ENCODE assay signal across 20 mouse cellular contexts in genomic region chr1:132011785-132012184, GRCm38 (mm10). TPM values are rescaled to one million over a fixed set of nuclear protein-coding genes. Genes with fewer than 3 reads are reported as not detected.
DNase-seq lines count a peak whose midpoint lies in the region; ATAC-seq and TF ChIP-seq lines count a peak whose summit lies in the region.
"Had no signal": no experiment of that assay in that cellular context is flagged by ENCODE, and none has a peak within 500 bp of the region (broad histone marks: within the 10 kb centered on the region; RNA-seq: fewer than 3 reads in every experiment).

No protein-coding gene starts in this region.

- TF ChIP-seq RAD21 in CH12.LX (IDR thresholded peaks at IDR 0.05; ENCODE audit: low read depth, low read length), result no peak

- H3K4me2 ChIP-seq in CH12.LX (ENCODE audit: insufficient read depth, low read depth, poor library complexity, severe bottlenecking), result peak overlapping the region; percentile 95
- no peak overlapping the region for H3K4me2 ChIP-seq in kidney, embryonic 15.5 days
- H3K4me2 ChIP-seq: embryonic facial prominence, embryonic 12.5 days; forebrain, embryonic 15.5 days; hindbrain, embryonic 12.5 days; intestine, embryonic 15.5 days had no signal

- DNase-seq in layer of hippocampus, adult 2 months (ENCODE audit: low spot score in 2 of 2), result no peak
- no peak for DNase-seq in layer of hippocampus, adult 9-11 months
- peak; percentile 18 to 46 for DNase-seq in spleen, postnatal 36 days (ENCODE audit: low spot score in 2 of 2)
- DNase-seq in spleen, adult 12 weeks (ENCODE audit: low spot score), result no peak
- DNase-seq in CH12.LX (ENCODE audit: extremely low read depth), result peak; percentile 77
- DNase-seq in testis, postnatal 14 days (ENCODE audit: low spot score), result no peak
- DNase-seq: adrenal gland, postnatal 10 days; cerebellum, adult 11 months; cerebellum, adult 9-10 months; cerebellum, postnatal 25 days; gastrocnemius, postnatal 25 days; heart, postnatal 10 days; heart, postnatal 4 days had no signal

- peaks cover 8 to 34% of the 10 kb centered on the region in 2 experiments for H3K4me1 ChIP-seq in CH12.LX (ENCODE audit: control insufficient read depth in 1 of 2, insufficient read depth in 2 of 2)
- peaks cover 32% of the 10 kb centered on the region for H3K4me1 ChIP-seq in kidney, embryonic 15.5 days

- ATAC-seq in kidney, embryonic 15.5 days (replicated peaks; ENCODE audit: low FRiP score), result no peak
- ATAC-seq: forebrain, embryonic 15.5 days; hindbrain, embryonic 16.5 days; intestine, embryonic 15.5 days had no signal

- in situ Hi-C loops in CH12.LX (cut with MboI; ENCODE audit: low pct_ligation_motif_present, low pct_unique_long_range_greater_than_20kb, low sequenced_read_pairs), result no loop called here

- H3K79me2 ChIP-seq in CH12.LX (replicated peaks; ENCODE audit: control insufficient read depth, extremely low read depth, insufficient read depth, poor library complexity, severe bottlenecking), result peaks cover 73% of the 10 kb centered on the region

- TF ChIP-seq EP300 in CH12.LX (IDR thresholded peaks at IDR 0.05; ENCODE audit: low read length), result peak; percentile 97

- peak overlapping the region; percentile 77 for H3K9ac ChIP-seq in CH12.LX (ENCODE audit: insufficient read depth, low read depth)
- no peak overlapping the region for H3K9ac ChIP-seq in kidney, embryonic 15.5 days
- H3K9ac ChIP-seq: embryonic facial prominence, embryonic 12.5 days; forebrain, embryonic 15.5 days; hindbrain, embryonic 12.5 days; intestine, embryonic 15.5 days had no signal

- no peaks in the 10 kb centered on the region for H3K27me3 ChIP-seq in CH12.LX (replicated peaks)
- no peaks in the 10 kb centered on the region for H3K27me3 ChIP-seq in kidney, embryonic 15.5 days
- H3K27me3 ChIP-seq: embryonic facial prominence, embryonic 12.5 days; forebrain, embryonic 15.5 days; hindbrain, embryonic 12.5 days; intestine, embryonic 15.5 days had no signal

- no peak for TF ChIP-seq POLR2A in CH12.LX (IDR thresholded peaks at IDR 0.05; ENCODE audit: low read depth, low read length)

- H3K4me3 ChIP-seq in layer of hippocampus, adult 2 months, result no peak overlapping the region
- peak overlapping the region; percentile 16 to 77 (median 30) for H3K4me3 ChIP-seq in CH12.LX (replicated peaks in 1 of 3; ENCODE audit: low read depth in 2 of 3, low read length in 2 of 3, poor library complexity in 1 of 3)
- no peak overlapping the region for H3K4me3 ChIP-seq in kidney, embryonic 15.5 days (replicated peaks)
- H3K4me3 ChIP-seq: embryonic facial prominence, embryonic 12.5 days; forebrain, embryonic 15.5 days; heart, embryonic 10.5 days; hindbrain, embryonic 12.5 days; intestine, embryonic 15.5 days had no signal

- TF ChIP-seq CTCF in layer of hippocampus, adult 2 months (conservative IDR thresholded peaks at IDR 0.05), result no peak
- TF ChIP-seq CTCF in CH12.LX (conservative IDR thresholded peaks at IDR 0.05 in 1 of 2, IDR thresholded peaks at IDR 0.05 in 1 of 2; ENCODE audit: low read depth in 2 of 2, low read length in 2 of 2), result no peak

- H3K36me3 ChIP-seq in CH12.LX (replicated peaks in 1 of 2; ENCODE audit: control insufficient read depth in 1 of 2, insufficient read depth in 1 of 2, low read length in 1 of 2), result peaks cover 19 to 31% of the 10 kb centered on the region in 2 experiments
- peaks cover 23% of the 10 kb centered on the region for H3K36me3 ChIP-seq in kidney, embryonic 15.5 days
- H3K36me3 ChIP-seq: intestine, embryonic 15.5 days had no signal

- H3K27ac ChIP-seq in layer of hippocampus, adult 2 months, result peak overlapping the region; percentile 77; the same call in 1 of the 2 replicates
- H3K27ac ChIP-seq in CH12.LX (ENCODE audit: insufficient read depth, low read depth), result peak overlapping the region; percentile 100
- no peak overlapping the region for H3K27ac ChIP-seq in kidney, embryonic 15.5 days
- H3K27ac ChIP-seq: embryonic facial prominence, embryonic 12.5 days; forebrain, embryonic 15.5 days; heart, embryonic 10.5 days; hindbrain, embryonic 12.5 days; intestine, embryonic 15.5 days had no signal

- dilution Hi-C loops in CH12.LX (cut with MboI; ENCODE audit: extremely low pct_ligation_motif_present, extremely low pct_unique_long_range_greater_than_20kb, low sequenced_read_pairs), result no loop called here

- 79% methylated on average over 2 of the region's 2 CpGs for WGBS in kidney, embryonic 15.5 days

- H3K9me3 ChIP-seq in CH12.LX (replicated peaks; ENCODE audit: low read length), result peaks cover 4% of the 10 kb centered on the region
- H3K9me3 ChIP-seq in kidney, embryonic 15.5 days (replicated peaks), result no peaks in the 10 kb centered on the region
- H3K9me3 ChIP-seq: embryonic facial prominence, embryonic 12.5 days; forebrain, embryonic 15.5 days; heart, embryonic 10.5 days; hindbrain, embryonic 12.5 days; intestine, embryonic 15.5 days had no signal

TF ChIP-seq in CH12.LX, 34 proteins besides CTCF, POLR2A, EP300 and RAD21 (continues in another document):
- TF ChIP-seq ZNF384 (IDR thresholded peaks at IDR 0.05; ENCODE audit: low read depth, low read length) (peak; percentile 81), RCOR1 (conservative IDR thresholded peaks at IDR 0.05; ENCODE audit: low read depth, low read length) (peak; percentile 95), USF2 (conservative IDR thresholded peaks at IDR 0.05; ENCODE audit: low read depth, low read length) (no peak), CHD1 (IDR thresholded peaks at IDR 0.05; ENCODE audit: low read depth, low read length) (no peak), MYC (IDR thresholded peaks at IDR 0.05; ENCODE audit: low read depth, low read length) (peak; percentile 91), NRF1 (IDR thresholded peaks at IDR 0.05; ENCODE audit: low read depth, low read length) (no peak), SIN3A (IDR thresholded peaks at IDR 0.05; ENCODE audit: low read length) (peak; percentile 94), JUND (conservative IDR thresholded peaks at IDR 0.05; ENCODE audit: low read depth, low read length) (peak; percentile 88), HCFC1 (IDR thresholded peaks at IDR 0.05; ENCODE audit: low read depth, low read length) (peak; percentile 35; the same call in 1 of the 2 replicates), NELFE (IDR thresholded peaks at IDR 0.05; ENCODE audit: low read depth, low read length) (no peak), ELF1 (IDR thresholded peaks at IDR 0.05; ENCODE audit: low read depth, low read length) (0 out of 2 replicates have a peak, but pooled peaks have one; percentile 41), POLR2AphosphoS2 (IDR thresholded peaks at IDR 0.05; ENCODE audit: low read depth, low read length) (peak; percentile 51; the same call in 1 of the 2 replicates), GABPA (IDR thresholded peaks at IDR 0.05; ENCODE audit: insufficient replicate concordance, low read depth, low read length) (no peak), TCF12 (IDR thresholded peaks at IDR 0.05; ENCODE audit: low read depth, low read length) (peak; percentile 86), ZC3H11A (IDR thresholded peaks at IDR 0.05; ENCODE audit: low read depth, low read length) (no peak), MXI1 (IDR thresholded peaks at IDR 0.05; ENCODE audit: low read depth, low read length) (peak; percentile 68), ETS1 (conservative IDR thresholded peaks at IDR 0.05; ENCODE audit: low read depth, low read length) (peak; percentile 98), TBP (conservative IDR thresholded peaks at IDR 0.05; ENCODE audit: low read depth, low read length) (peak; percentile 82), KAT2A (IDR thresholded peaks at IDR 0.05; ENCODE audit: insufficient replicate concordance, low read length) (no peak), MAFK (IDR thresholded peaks at IDR 0.05; ENCODE audit: insufficient replicate concordance, low read length) (peak; percentile 88), CHD2 (IDR thresholded peaks at IDR 0.05; ENCODE audit: low read length) (peak; percentile 69), MAX (IDR thresholded peaks at IDR 0.05; ENCODE audit: low read length) (peak; percentile 81; the same call in 1 of the 2 replicates), BHLHE40 (IDR thresholded peaks at IDR 0.05; ENCODE audit: low read depth, low read length) (peak; percentile 99), MAZ (IDR thresholded peaks at IDR 0.05; ENCODE audit: low read depth, low read length) (peak; percentile 45; the same call in 1 of the 2 replicates), ZKSCAN1 (IDR thresholded peaks at IDR 0.05; ENCODE audit: borderline replicate concordance, low read depth, low read length) (no peak), E2F4 (IDR thresholded peaks at IDR 0.05; ENCODE audit: insufficient replicate concordance, low read depth, low read length) (peak; percentile 74; the same call in 1 of the 2 replicates), MEF2A (IDR thresholded peaks at IDR 0.05; ENCODE audit: borderline replicate concordance, low read depth, low read length) (peak; percentile 99), USF1 (IDR thresholded peaks at IDR 0.05; ENCODE audit: low read depth, low read length) (no peak), UBTF (IDR thresholded peaks at IDR 0.05; ENCODE audit: low read depth, low read length) (no peak), PAX5 (IDR thresholded peaks at IDR 0.05; ENCODE audit: low read length) (no peak), ZMIZ1 (IDR thresholded peaks at IDR 0.05; ENCODE audit: low read depth, low read length) (no peak; the same call in 1 of the 2 replicates), JUN (IDR thresholded peaks at IDR 0.05; ENCODE audit: insufficient read depth, low read depth, low read length) (peak; percentile 81), IRF4 (IDR thresholded peaks at IDR 0.05; ENCODE audit: low read depth, low read length) (peak; percentile 99)

RNA-seq across cellular contexts. Expression of gene Elk4, which starts 4.4 kb away (rescaled TPM):
- 10 to 100 TPM; 51.8 to 59.2 TPM for total RNA-seq in layer of hippocampus, adult 2 months (2021)
- total RNA-seq in CH12.LX (2012; rRNA removed) (18.9 and 21.0 TPM in 2 replicates), CH12.LX (2014; rRNA removed) (12.8 and 16.8 TPM in 2 replicates)
- polyA plus RNA-seq in CH12.LX (2012; ENCODE audit: insufficient read length, low read depth), result 16.1 and 17.4 TPM in 2 replicates
- 24.1 and 25.8 TPM in 2 replicates for polyA plus RNA-seq in kidney, embryonic 15.5 days (2015; fragmentation: Nextera tagmentation; extraction: Ambion mirVana)

RNA-seq across cellular contexts. Expression of gene Slc45a3, which starts 49.0 kb away (rescaled TPM):
- total RNA-seq in layer of hippocampus, adult 2 months (2021), result under 1 TPM; 0.41 to 0.64 TPM
- total RNA-seq in CH12.LX (2012; rRNA removed) (0.47 and 0.55 TPM in 2 replicates), CH12.LX (2014; rRNA removed) (0.11 and 0.16 TPM in 2 replicates)
- polyA plus RNA-seq in CH12.LX (2012; ENCODE audit: insufficient read length, low read depth), result 0.15 and 0.20 TPM in 2 replicates
- polyA plus RNA-seq in kidney, embryonic 15.5 days (2015; fragmentation: Nextera tagmentation; extraction: Ambion mirVana), result 7.9 and 9.1 TPM in 2 replicates

RNA-seq across cellular contexts. Expression of gene Mfsd4a, which starts 56.1 kb away (rescaled TPM):
- total RNA-seq in layer of hippocampus, adult 2 months (2021), result 10 to 100 TPM; 73.9 to 77.9 TPM
- total RNA-seq in CH12.LX (2012; rRNA removed) (5.2 and 5.6 TPM in 2 replicates), CH12.LX (2014; rRNA removed) (0.81 and 1.4 TPM in 2 replicates)
- 11.8 and 13.0 TPM in 2 replicates for polyA plus RNA-seq in CH12.LX (2012; ENCODE audit: insufficient read length, low read depth)
- 15.6 and 15.8 TPM in 2 replicates for polyA plus RNA-seq in kidney, embryonic 15.5 days (2015; fragmentation: Nextera tagmentation; extraction: Ambion mirVana)

Comparison
In these comparisons a context has a peak if more than half of its experiments do, and no peak if none do; other contexts are left out.
1. DNase-seq: peak in spleen, postnatal 36 days (2 of 2) and CH12.LX (single experiment); none in layer of hippocampus, adult 2 months (0 of 2), layer of hippocampus, adult 9-11 months (single experiment), spleen, adult 12 weeks (single experiment) and testis, postnatal 14 days (single experiment).
2. H3K4me3 ChIP-seq: peak in CH12.LX (3 of 3); none in layer of hippocampus, adult 2 months (single experiment) and kidney, embryonic 15.5 days (single experiment).
3. RNA of gene Mfsd4a, which starts 56.1 kb away (total RNA-seq): 73.9 to 77.9 TPM in layer of hippocampus, adult 2 months; 0.81 to 5.6 TPM in CH12.LX; every median in the first group is over 10 times any median in the second.